Mouse (Mus musculus): ENCODE measurements around the gene Chst1. TPM values are rescaled to one million over a fixed set of nuclear protein-coding genes. Genes with fewer than 3 reads are reported as not detected.

The Chst1 gene
- total RNA-seq, 2 experiments from 2014 or later, result 3.3 to 4.1 TPM

GRCm38 (mm10) chr2:92662534-92663068, 63.1 kb downstream of the Chst1 start:
- intact Hi-C loops (cut with DNase I), result no loop called here
- no peak for DNase-seq (ENCODE audit: low spot score)

Small RNA genes within 50 kb of the gene (microRNA-seq; reads per million reads assigned to microRNA genes)
- gene Mir7221, result not detected
- not detected for gene Mir7222

Other genes with a start within 250 kb of the Chst1 start
- gene Pex16, start 225.0 kb upstream of the Chst1 start, total RNA-seq (2021), result 10 to 100 TPM; 19.4 to 24.5 TPM
- gene Large2, start 224.8 kb upstream of the Chst1 start, total RNA-seq (2021), result under 1 TPM in 1 of 2 experiments, not detected in 1; 0.67 TPM
- 1 to 10 TPM; 1.5 to 2.1 TPM for gene 1700029I15Rik, start 217.2 kb upstream of the Chst1 start, total RNA-seq (2021)
- 1 to 10 TPM; 4.7 to 5.7 TPM for gene Mapk8ip1, start 198.4 kb upstream of the Chst1 start, total RNA-seq (2021)
- 10 to 100 TPM; 14.2 to 25.9 TPM for gene Cry2, start 165.7 kb upstream of the Chst1 start, total RNA-seq (2021)
- 1 to 10 TPM; 6.1 to 6.6 TPM for gene Slc35c1, start 139.2 kb upstream of the Chst1 start, total RNA-seq (2021)

Data from heart, postnatal 25 days (tissue).